Mouse (Mus musculus) c-Kit-positive CD71-positive TER-119-positive erythroid progenitor cells, embryonic 14.5 days (primary cell): ENCODE results near the gene Irf3.
A peak's percentile ranks its signal among the peaks of the same experiment; 100 is the strongest.
"Not testable (repeated sequence)": the region's sequence is repeated elsewhere in the genome, so short reads cannot be mapped to it uniquely, and the experiment has no call there.

Experiments
- DNase-seq: peaks from one replicate; pipeline ENCODE4 v3.0.0-alpha.2; 2013; ENCODE audit warnings: low spot score

Irf3 gene

GRCm38 (mm10) chr7:45007846-45008245 lies 10.4 kb downstream of the Irf3 start:
- no peak for DNase-seq

DNA sequence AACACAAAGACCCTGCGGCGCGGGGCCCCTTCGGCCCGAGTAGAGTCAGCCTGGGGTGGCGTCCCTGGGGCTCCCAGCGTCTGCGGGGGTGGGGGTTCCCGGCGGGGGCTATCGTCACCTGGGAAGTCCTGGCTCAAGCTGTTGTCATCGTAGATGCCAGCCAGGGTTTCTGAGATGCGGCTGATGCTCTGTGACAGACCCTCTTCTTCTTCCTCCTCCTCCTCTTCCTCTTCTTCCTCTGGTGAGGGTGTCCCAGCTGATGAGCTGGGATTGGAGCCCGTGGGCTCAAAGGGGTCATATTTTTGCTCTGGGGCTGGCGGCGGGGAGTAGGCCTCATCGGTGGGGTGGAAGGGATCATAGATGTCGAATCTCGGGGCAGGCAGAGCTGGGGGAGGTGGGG lies 11.0 kb downstream of the Irf3 start:
- DNase-seq: no peak

- no peak for DNase-seq
Measured at GRCm38 (mm10) chr7:45012011-45012410, 14.6 kb downstream of the Irf3 start.

- no peak for DNase-seq
Measured at GRCm38 (mm10) chr7:45012824-45013223, 15.4 kb downstream of the Irf3 start.

GRCm38 (mm10) chr7:45013366-45014095 lies 16.1 kb downstream of the Irf3 start:
- no peak for DNase-seq

DNA sequence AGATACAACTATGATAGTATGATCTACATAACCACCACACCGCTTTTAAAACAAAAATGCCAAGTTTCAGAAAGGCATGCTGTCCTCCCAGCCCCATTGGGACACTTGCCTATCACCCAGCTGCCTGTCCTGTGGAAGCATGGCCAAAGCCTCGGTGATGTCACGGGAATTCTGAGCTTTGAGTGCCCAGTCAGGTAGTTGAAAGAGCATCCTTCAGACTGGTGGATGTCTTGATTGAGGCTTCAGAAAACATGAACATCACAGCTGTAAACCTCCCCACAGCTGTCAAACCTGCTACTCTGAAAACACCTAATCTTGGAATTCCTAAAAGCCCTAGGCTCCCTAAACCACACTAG lies 16.6 kb downstream of the Irf3 start:
- no peak for DNase-seq

GRCm38 (mm10) chr7:45015344-45015956 lies 18.0 kb downstream of the Irf3 start:
- peak; percentile 65 for DNase-seq

DNA sequence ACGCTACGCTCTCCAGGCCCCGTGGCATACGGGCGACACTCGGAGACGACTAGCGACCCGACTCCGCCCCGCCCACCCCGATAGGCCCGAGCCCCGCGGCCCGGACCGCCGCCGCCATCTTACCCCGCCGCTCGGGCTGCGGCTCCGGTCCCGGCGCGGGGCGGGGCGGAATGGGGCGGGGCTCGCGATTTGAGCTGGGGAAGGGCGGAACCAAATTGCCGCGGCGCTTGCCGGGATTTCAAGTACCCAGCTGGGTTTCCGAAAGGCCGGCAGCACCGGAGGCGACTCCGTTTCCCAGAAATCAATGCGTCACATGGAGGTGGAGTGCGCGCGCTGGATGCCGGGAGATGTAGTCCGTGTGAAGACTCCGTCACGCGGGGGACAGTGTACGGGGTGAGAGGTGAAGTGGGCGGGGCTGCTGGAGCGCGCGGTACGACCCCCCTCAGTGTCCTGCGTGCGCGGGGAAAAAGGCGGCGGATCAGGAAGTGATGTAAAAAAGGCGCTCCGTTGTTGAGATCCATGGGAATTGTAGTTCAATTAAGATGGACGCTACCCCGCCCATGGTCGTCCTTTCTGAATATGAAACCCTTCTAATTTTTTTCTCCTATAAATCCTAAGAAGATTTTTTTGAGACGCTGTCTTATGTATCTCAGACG lies 18.6 kb downstream of the Irf3 start, which contains the start of gene Scaf1:
TSS of gene Scaf1 (minus strand) at position 407 of the 656 bp plus-strand sequence.
- peak; percentile 97 for DNase-seq

DNA sequence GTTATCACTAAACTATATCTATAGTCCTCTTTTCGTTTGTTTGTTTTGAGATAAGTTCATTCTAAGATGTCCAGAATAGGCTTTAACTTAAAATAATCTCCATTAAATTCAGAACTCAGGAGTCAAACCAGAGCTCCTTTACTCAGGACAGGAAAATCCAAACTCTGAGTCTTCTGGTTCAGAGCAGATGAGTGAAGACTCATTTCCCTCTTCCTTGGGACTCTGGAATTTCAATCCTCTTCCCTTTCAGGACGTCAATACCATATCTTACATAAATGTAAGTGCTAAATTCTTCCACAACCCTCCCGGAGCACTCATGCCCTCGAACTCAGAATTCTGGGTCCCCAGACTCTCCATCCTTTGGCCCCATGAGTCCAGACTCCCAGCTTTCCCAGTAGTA lies 19.3 kb downstream of the Irf3 start:
- DNase-seq: peak; percentile 39

- DNase-seq: peak; percentile 98
Measured at GRCm38 (mm10) chr7:45017242-45018061, 20.0 kb downstream of the Irf3 start, which contains the start of gene Rras. Gene Rras, plus strand, starts transcription at chr7:45017961.

- no peak for DNase-seq
Measured at GRCm38 (mm10) chr7:45019031-45019571, 21.7 kb downstream of the Irf3 start.

- no peak for DNase-seq
Measured at GRCm38 (mm10) chr7:45020225-45020624, 22.8 kb downstream of the Irf3 start.

DNA sequence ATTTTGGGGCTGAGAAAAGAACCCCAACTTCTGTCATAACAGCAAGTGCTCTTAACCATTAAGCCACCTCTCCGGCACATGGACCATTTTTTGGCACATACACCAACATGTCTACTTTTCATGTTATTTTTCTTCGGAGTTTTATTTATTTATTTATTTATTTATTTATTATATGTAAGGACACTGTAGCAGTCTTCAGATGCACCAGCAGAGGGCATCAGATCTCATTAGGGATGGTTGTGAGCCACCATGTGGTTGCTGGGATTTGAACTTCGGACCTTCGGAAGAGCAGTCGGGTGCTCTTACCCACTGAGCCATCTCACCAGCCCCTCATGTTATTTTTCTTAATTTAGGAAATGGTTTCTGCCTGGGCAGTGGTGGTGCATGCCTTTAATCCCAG lies 26.3 kb downstream of the Irf3 start:
- DNase-seq: not testable (repeated sequence)

GRCm38 (mm10) chr7:45024281-45025248 lies 27.1 kb downstream of the Irf3 start:
- DNase-seq: no peak

GRCm38 (mm10) chr7:45025601-45026220 lies 28.3 kb downstream of the Irf3 start:
- no peak for DNase-seq

DNA sequence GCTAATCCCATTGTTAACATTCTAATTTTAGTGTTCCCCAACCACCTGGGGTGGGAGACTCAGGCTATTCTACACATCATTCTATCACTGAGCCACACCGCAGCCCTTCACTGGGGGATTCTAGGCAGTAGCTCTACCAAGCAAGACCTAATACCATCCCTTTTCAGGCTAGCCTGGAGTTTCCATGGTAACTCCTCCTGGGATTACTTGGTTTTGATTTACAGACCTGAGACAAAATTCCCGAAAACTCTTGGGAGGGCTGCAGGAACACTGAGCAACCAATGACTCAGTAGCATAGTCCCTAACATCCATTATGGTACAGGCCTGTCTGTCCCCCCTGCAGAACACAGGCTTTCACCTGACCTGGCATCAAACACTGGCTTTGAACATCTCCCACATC lies 28.8 kb downstream of the Irf3 start:
- no peak for DNase-seq

GRCm38 (mm10) chr7:45027761-45028160 lies 30.3 kb downstream of the Irf3 start:
- DNase-seq: no peak

- no peak for DNase-seq
Measured at GRCm38 (mm10) chr7:45028351-45028750, 30.9 kb downstream of the Irf3 start.

DNA sequence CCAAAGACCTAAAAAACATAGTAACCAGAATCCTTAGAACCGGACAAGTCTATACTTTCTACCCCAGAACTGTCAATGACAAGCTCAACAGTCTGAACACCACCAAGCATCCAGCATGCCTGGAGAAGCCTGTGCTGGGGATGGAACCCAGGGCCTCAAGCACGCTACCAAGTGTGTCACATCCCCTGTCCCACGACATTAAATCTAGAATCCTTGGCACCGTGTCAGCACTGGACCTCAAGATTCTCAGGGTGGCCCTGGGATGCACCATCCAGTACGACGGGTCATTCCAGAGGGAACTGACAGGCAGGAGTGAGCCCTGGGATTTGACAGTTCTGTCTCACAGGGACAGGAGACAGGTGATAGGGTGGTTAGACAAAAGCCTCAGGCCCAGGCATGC lies 32.5 kb downstream of the Irf3 start:
- DNase-seq: no peak

- DNase-seq: no peak
Measured at GRCm38 (mm10) chr7:45030857-45031256, 33.4 kb downstream of the Irf3 start.
